Mouse (Mus musculus) T-cell, adult 2 months (primary cell): ENCODE measurements around the gene Atg14.
A peak's percentile ranks its signal among the peaks of the same experiment; 100 is the strongest.
"Not testable (repeated sequence)": the region's sequence is repeated elsewhere in the genome, so short reads cannot be mapped to it uniquely, and the experiment has no call there.

Source experiments
- DNase-seq: peaks from one replicate; pipeline ENCODE4 v3.0.0; 2022; ENCODE audit warnings: low spot score

Atg14 gene

DNA sequence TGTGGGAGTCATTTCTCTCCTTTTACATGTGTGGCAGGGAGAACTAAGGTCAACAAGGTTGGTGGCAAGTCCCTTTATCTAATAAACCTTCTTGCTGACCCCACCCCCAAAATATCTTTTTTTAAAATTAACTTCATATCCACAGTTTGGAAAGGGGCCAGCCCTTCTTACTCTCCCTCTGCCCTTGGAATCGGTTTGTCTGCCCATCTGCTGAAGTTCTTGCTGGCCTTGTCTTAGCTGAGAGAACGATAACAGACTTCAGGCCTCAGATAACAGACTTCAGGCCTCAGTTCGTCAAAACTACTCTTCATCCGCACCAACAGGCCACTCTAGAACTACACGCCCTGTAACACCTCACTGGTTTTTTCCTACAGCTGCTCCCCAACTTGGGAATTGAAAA is 26.2 kb downstream of the Atg14 start:
- DNase-seq, result no peak

DNA sequence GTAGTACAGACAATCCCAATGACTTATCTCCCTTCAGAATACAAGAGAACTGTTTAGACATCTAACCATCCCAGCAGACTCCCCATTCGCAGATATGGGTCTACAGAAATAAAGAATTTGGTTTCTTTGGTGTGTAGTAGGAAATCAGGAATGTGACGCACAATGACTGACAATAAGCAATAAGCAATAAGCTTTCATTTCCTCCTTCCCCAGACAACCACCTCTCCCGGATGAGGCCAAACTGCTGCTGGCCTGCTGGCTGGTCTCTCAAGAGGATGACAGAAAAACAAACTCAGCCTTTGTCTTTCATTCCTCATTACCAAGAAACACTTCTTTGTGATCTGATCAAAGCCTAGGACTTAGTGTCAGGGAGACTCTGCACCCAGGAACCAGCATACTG is 28.2 kb downstream of the Atg14 start:
- no peak for DNase-seq

DNA sequence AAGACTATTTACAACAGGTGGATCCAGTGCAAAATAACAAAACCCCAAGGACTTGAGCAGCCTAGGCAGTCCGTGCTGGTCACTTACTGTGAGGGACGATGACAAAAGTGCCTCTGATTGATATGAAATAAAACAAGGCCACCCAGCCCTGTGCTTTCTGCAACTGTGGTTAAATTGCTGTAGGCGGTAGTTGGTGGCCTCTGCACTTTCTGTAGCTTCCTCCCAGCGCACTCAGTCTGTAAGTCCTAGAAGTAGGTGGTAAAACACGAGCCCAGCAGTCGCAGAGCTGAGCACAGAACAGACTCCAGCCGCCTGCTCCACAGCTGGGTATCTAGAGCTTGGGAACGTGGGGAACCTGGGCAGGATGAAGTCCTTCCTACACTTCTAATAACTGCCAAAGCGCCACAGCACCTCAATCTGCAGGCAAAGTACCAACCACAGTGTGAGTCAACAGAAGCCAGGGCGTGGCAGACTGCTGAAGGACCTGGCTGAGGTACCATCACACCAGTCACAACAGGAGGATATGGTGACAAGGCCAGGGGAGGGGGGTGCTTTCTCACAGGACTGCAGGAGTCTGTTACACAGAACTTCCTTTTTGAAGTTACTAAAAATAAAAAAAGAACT is 29.0 kb downstream of the Atg14 start:
- peak; percentile 18 for DNase-seq

DNA sequence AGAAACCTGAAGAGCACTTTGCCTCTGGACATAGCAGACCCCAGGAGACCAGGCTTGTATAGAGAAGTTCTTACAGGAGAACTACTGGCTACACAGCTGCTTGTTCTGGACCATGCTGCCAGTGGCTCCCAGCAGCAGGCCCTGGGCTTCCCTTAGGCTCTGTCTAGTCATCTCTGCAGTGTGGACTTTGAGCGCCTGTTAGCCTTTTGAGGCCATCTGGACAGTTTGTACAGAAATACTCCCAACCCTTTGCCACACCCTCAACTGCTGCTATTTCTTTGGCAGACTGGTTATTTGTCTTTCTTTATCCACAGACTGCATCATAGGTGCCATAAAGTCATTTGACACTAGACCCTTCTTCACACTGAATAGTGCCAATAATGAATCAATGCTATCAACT is 35.4 kb downstream of the Atg14 start:
- DNase-seq, result no peak

DNA sequence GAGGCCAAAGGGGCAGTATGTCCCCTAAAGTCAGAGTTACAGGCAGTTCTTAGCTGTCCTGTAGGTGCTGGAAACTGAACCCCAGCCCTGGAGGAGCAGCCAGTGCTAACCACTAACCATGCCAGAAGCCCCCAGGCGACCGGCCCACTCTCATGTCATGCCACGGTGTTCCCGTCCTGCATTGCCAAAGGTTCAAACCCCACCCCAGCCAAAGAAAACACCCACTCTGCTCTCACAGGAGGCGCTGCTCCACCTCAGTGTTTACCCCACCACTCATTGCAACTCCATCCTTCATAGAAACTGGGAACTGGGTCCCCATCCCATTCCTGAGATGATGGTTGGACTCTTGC is 36.3 kb downstream of the Atg14 start:
- no peak for DNase-seq

DNA sequence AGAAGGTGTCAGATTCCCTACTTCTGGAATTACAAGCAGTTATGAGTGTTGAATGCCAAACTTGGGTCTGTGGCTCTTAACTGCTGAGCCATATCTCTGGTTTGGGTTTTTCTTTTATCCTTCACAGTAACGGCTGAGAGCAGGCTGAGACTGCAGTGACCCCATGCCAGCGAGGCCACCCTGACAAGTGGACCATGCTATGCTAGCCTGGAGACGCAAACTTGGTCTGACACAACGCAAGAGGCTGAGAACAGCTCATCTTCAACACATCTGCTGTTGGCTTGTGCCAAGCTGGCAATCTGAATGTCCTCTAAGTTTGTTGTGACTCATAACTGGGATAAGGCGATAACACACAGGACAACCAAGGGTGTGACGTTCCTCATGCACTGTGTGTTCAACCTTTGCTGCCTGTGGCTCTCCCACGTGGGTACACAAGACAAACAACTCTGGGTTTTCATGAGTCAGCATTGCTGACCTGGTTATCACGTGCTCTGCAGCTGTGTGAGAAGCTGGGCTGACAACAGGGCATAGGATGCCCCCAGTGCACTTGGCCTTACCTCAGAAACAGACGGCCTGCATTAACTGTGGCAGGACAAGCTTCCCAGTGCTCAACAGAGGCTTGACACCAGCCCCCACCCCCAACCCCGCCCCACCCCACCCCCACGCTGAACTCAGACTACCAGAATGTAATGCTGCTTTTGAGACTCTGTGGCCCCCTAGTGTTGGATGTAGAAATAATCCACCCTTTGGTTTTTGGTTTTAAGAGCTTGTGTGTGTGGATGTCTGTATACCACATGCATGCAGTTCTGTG is 36.9 kb downstream of the Atg14 start:
- peak; percentile 22 for DNase-seq

DNA sequence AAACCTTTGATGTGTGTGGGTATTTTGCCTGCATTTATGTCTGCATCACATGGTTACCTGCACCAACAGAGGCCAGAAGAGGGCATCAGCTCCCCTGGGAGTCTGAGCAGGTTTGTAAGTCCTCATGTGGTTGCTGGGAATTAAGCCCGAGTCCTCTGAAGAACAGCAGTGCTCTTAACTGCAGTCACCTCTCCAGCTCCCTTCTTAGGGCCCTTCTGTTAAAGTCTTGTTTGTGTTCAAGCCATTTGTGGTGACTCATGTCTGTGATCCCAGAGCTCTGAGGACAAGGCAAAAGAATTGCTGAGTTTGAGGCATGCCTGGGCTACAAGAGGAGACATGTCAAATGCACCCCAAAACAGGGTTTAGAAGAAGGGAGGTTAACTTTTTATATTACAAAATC is 38.0 kb downstream of the Atg14 start:
- no peak for DNase-seq

DNA sequence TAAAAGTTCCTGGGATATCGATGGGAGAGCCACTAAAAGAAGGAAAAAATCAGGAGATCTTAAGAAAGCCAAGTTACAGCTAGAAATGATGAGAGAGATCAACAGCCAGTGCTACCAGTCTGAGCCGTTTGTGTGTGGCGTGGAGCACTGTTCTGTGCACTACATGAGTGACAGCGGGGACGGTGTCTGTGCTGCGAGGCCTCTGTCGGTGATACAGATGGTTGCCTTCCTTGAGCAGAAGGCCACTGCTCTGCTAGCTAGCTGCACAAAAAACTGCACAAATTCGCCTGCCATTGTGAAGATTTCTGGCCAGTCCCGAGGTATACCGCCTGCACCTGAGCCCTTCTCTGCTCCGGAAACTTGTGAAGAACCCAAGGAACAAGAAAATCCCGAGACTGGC is 40.9 kb downstream of the Atg14 start:
- DNase-seq, result not testable (repeated sequence)

DNA sequence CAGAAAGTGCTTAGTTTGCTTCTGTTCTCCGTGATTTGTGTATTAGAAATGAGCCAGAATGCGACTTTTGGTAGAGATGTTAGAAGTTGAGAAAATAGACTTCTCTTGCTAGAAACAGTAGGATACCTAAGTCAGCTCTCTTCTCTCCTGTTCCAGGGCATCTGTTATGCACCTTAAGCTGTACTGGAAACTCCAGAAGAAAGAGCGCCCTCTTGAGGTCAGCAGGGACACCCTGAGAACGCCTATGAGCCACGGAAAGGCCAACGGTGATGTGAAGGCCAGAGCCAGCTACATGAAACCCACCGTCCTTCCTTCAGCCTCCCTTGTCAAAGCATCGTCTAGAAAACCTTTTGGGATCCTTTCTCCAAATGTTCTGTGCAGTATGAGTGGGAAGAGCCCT is 41.4 kb downstream of the Atg14 start:
- DNase-seq, result peak; percentile 40

DNA sequence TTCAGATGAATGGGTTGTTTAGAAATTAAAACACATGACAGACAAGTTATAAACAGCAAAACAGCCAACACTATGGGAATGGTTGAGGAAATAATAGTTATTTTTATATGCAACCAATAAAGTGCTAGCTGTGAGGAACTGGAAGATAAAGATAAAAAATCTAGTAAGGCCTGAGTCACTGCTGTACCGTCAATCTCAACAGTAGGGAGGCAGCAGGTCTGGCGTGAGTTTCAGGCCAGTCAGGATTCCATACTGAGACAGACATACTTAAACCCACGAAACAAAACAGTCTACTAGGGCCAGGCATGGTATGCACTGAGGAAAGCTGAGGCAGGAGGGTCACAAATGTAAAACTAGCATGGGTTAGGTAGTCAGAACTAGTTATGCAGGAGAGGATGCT is 42.2 kb downstream of the Atg14 start:
- DNase-seq, result no peak

DNA sequence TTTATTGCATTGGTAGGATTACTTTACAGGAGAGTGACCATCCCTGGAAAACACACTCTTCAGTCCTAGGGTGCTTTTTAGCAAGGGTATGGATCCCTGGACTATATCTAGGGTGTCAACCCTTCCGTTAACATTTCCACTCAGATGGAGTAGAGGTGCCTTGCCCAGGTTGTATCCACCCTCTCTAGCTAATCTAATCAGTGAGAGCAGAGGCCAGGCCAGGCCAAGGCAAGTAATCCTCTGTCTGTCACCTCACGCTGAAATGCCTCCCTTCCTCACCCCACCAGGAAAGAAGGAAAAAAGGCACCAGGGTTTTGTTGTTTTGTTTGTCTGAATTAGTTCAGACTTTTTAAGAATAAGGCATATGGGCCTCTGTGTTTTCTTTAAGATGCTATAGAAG is 42.6 kb downstream of the Atg14 start:
- no peak for DNase-seq

DNA sequence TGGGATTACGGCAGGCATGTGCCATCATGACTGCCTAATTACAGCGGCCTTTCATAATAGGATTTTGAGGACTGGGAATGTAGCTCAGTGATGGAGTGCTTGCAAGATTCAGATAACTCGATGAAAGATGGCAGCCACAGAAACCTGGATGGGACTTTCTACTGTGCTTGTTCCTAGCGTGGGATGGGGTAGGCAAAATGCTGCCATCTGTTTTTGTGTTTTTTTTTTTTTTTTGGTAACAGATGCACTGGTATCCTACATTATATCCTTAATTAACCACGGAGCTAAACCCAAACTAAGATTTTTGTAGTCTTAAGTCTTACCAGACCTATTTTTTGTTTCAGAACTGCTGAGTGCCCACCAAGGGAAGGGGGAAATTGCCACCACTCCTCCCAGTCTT is 44.6 kb downstream of the Atg14 start:
- no peak for DNase-seq

DNA sequence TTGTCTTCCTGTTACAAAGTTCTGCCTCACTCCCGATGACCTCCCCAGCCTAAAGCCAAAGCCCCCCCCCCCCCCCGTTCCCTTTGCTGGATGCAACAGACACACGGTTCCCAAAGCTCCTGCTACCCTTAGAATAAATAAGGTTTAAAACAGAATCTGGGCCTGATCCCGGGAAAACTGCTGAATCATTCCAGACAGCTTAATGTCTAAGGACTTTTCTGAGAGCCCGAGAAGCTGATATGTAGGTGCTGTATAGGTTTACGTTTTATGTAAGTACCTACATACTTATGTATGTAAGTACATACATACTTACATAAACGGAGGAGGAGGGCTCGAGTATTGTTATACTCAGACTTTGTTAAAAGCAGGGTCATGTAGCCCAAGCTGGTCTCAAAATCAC is 45.1 kb downstream of the Atg14 start:
- no peak for DNase-seq

DNA sequence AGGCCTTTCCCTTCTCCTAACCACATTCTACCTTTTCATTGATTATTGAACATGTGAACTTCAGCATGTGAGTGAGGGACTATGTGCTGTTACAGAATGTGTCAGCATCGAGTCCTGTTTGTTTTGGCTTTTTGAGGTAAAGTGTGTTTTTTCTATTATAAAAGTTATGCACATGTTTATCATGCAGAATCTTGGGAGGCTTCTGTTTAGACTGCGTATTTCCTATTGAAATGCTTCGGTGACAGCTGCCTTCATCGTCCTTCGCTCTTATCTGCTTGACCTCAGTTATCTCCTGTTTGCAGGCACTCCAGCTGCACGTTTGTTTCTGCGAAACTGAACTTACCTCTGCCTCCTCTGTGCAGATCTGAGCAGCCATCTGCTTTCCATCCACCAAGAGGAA is 48.1 kb downstream of the Atg14 start:
- no peak for DNase-seq

DNA sequence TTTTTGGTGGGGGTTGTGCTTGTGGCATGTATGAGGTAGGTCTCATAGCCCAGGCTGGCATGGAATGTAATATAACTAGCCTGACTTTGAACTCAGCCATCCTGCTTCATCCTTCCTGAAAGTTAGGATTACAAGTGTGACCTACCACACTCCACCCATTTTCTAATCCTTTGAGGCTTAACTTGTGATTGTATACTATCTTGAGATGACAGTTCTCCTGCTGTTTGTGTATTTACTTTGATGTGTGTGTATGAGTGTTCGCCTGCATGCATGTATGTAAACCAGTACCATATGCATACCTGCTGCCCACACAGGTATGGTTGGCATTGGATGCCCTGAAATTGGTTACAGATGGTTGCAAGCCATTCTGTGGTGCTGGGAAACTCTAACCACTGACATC is 48.8 kb downstream of the Atg14 start:
- no peak for DNase-seq

DNA sequence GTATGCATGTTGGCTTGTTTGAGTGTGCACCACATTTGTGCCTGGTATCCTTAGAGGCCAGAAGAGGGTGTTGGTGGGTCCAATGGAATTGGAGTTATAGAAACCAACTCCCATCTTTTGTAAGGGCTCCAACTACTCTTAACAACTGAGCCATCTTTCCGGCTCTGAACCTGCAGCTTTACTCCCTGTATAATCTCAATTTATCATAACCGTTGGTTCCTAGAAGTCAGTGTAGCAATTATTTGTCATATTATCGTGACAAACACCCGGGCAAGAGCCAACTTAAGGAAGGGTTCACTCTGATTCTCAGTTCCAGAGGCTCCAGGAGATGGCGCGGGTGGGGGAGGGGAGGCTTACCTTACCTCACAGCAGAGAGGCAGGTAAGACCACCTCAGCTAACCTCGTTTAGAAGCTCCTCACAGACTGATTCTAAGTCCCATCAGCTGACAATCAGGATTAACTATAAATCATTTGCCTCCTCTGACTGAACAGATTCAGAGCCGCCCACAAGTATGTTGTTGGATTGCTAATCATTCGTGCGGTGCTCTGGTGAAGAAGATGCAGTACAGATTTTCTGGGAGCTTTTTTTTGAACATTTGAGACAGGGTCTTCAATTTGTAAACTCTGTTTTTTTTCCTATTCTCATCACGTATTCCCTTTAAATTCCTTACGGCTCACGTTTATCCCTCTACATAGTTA is 49.5 kb downstream of the Atg14 start:
- no peak for DNase-seq

DNA sequence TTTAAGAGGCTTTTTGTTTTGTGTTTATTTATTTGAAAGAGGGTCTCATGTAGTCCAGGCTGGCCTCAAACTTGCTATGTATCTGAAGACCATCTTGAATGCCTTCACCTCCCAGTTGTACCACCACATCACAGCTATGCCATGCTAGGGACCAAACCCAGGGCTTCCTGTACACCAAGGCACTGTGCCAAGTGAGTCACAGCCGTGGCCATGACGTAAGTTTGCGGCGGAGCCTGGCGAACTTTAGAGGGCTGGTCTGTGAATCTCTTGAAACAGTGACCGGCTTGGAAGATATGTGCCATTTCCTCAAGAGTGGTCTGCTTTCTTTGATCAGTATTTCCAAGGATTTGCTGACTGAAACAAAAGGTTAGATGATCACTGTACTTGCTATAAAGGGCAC is 51.8 kb downstream of the Atg14 start:
- DNase-seq, result peak; percentile 52

DNA sequence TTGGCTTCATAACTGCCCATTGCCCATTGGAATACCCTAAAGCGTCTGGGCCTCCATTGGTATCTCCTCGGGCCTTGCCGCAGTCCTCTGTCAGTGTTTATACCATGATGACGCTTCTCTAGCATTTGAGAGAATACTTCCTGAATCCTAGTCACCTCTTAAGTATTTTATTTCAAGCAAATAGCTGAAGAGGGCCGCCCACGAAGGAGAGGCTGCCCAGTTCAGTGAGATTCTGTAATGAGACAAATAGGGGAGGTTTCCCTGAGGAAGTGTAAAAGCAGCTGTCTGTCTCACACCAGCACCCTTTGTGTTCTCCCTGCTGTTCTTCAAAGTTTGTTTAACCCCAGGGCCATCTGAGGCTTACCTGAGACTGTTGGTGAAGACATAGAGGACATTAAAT is 53.7 kb downstream of the Atg14 start:
- no peak for DNase-seq

DNA sequence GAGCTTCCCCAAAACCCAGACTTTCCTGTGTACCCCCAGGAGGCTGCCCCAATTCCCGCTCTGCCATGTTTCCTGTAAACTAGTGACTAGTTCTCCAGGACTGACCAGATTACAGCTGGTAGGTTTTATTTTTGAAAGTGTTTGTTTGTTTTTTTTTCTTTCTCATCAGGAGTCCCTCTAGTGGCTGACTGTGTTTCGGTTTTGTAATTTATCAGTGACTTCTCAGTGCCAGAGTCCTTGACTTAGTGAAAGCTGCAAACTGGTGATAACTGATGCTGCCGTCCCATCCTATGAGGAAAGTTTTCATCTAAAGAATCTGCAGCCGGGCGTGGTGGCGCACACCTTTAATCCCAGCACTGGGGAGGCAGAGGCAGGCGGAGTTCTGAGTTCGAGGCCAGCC is 54.8 kb downstream of the Atg14 start:
- DNase-seq, result no peak

DNA sequence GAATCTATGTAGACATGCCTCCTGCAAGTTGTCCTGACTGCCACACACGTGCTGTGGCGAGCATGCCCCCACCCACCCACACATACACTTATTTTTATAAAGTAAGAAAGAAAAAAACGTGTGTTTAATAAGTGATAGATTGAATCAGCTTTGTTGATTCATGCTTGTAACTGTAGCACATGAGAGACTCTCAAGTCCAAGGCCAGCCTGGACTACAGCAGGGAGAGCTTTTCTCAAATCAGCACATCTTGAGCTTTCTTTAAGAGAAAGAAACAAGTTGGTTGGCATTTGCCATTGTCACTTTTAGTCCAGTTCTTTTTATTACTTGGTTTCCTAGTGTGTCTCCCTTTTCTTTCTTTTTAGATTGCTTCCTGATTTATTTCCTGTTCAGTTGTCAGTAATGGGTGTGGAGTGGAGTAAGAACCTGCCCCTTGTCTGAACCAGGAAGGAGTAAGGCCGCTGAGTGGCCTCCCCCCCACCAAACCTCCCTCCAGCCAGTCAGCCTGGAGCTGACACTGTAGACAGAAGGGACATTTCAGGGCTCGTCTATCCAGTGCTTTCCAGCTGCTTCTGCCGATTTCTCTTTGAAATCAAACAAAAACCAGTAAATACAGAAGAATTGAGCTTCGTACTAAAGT is 55.5 kb downstream of the Atg14 start:
- peak; percentile 7 for DNase-seq

DNA sequence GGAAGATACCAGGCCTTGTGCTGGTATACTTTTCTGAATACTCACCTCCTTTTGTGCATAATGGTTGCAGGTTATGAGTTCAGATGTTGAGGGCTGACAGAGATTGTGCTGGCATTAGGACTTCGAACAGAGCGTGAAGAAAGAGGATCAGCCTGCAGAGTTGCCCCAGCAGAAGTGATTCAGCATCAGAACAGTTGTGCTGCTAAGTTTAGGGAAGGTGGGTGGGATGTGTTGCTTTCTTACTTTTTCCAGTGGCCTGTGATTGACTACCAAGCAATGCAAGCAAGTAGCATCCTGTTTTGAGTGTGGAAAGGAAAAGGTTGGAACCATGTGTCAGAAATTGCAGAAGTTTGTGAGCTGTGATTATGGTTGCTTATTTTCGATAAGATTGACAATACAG is 56.8 kb downstream of the Atg14 start:
- DNase-seq, result no peak

DNA sequence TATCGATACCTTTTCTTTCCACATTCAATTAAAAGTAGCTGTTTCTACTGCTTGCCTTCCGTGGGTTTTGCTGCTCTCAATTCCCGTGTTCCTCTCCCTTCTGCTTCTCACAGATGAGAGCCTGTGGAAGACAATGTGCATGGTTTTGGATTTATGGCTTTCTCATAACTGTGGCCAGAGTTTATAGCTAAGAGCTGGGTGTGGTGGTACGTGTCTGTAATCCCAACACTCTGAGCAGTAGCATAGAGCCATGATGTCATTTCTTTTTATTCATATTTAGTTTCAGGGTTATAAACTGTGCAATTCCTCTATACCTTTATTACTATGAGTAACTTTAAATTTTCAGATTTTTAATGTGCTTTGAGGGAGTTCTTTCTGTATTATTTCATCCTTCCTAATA is 60.2 kb downstream of the Atg14 start:
- no peak for DNase-seq

DNA sequence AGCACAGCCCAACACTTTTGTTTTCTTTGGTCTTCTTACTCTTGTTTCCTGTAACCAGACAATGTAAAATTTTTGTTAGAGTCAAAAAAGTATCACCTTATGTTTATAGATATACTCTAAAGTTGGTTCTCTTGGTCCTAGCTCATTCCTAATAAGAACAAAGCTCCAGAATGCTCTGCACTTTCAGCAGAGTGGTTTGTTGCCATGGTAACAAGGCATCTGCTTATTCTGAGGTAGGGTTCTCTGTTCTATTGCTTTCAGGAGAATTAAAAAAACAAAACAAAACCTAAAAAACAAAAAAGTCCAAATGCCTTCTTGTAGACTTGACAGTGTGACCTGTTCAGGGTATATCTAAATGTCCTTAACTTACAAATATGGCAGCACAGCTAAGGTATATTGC is 62.4 kb downstream of the Atg14 start:
- DNase-seq, result no peak
